Mouse (Mus musculus): Measurements from ENCODE around the gene Cep295nl. TPM values are rescaled to one million over a fixed set of nuclear protein-coding genes. Genes with fewer than 3 reads are reported as not detected.
A peak's percentile ranks its signal among the peaks of the same experiment; 100 is the strongest.

The Cep295nl gene
- polyA plus RNA-seq, 1 experiment: 1.4 TPM

GRCm38 (mm10) chr11:118362971-118363518 lies 20.7 kb upstream of the Cep295nl start:
- TF ChIP-seq MAX (IDR thresholded peaks at IDR 0.05) (peak; percentile 27), FOSL1 (IDR thresholded peaks at IDR 0.05; ENCODE audit: insufficient read depth, low read length, poor library complexity, severe bottlenecking) (no peak), MYOG (IDR thresholded peaks at IDR 0.05; ENCODE audit: control insufficient read depth, extremely low read depth, insufficient read length) (no peak), CTCF (IDR thresholded peaks at IDR 0.05; ENCODE audit: control insufficient read depth, insufficient read depth, insufficient read length) (no peak), CEBPB (IDR thresholded peaks at IDR 0.05; ENCODE audit: low read depth) (peak; percentile 33), USF1 (IDR thresholded peaks at IDR 0.05; ENCODE audit: low read depth) (peak; percentile 61), MYOD1 (IDR thresholded peaks at IDR 0.05; ENCODE audit: control insufficient read depth, insufficient read length, low read depth) (peak; percentile 43)
- H3K79me2 ChIP-seq (ENCODE audit: control insufficient read depth, insufficient read depth): peaks cover 13% of the 10 kb centered on the region
- H3ac ChIP-seq (ENCODE audit: control insufficient read depth, insufficient read length, low read depth): peak overlapping the region; percentile 20
- H3K27me3 ChIP-seq (ENCODE audit: control insufficient read depth, insufficient read depth, insufficient read length): no peaks in the 10 kb centered on the region
- no peaks in the 10 kb centered on the region for H3K36me3 ChIP-seq (ENCODE audit: control insufficient read depth, insufficient read depth)
- no peak overlapping the region for H3K4me3 ChIP-seq (ENCODE audit: insufficient read depth, poor library complexity, severe bottlenecking)
- no peaks in the 10 kb centered on the region for H3K79me3 ChIP-seq (ENCODE audit: low read depth)

- TF ChIP-seq FOSL1 (IDR thresholded peaks at IDR 0.05; ENCODE audit: insufficient read depth, low read length, poor library complexity, severe bottlenecking): no peak
- peak; percentile 37 for TF ChIP-seq CEBPB (IDR thresholded peaks at IDR 0.05; ENCODE audit: low read depth)
- no peaks in the 10 kb centered on the region for H3K27me3 ChIP-seq (ENCODE audit: control insufficient read depth, insufficient read depth, insufficient read length)
- no peaks in the 10 kb centered on the region for H3K36me3 ChIP-seq (ENCODE audit: control insufficient read depth, insufficient read depth)
- no peak overlapping the region for H3K4me3 ChIP-seq (ENCODE audit: insufficient read depth, poor library complexity, severe bottlenecking)
- peaks cover 13% of the 10 kb centered on the region for H3K79me2 ChIP-seq (ENCODE audit: control insufficient read depth, insufficient read depth)
- peak overlapping the region; percentile 38 for H3ac ChIP-seq (ENCODE audit: control insufficient read depth, insufficient read length, low read depth)
- H3K79me3 ChIP-seq (ENCODE audit: low read depth): no peaks in the 10 kb centered on the region
Observed at GRCm38 (mm10) chr11:118362501-118362900, 20.2 kb upstream of the Cep295nl start.

DNA sequence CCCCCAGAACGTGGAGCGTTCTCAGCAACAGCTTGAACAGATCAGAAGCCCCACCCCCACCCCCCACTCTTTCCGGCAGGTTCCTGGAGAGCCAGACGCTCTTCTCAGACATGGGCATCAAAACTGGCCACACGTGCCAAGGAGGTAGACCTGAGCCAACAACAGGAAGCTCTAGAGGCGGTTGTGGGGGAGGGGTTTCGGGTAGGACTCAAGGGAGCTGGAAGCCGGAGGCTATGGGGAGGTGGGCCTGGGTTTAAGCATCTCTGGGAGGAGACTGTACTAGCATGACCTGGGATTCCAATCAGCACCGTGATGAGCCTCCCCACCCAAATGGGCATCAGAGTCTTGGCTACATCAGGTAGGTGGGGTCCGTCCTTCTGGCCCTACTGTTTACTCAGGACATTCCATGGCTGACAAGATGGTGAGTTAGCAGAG lies 18.6 kb upstream of the Cep295nl start:
- Histone ChIP-seq H3K36me3 (ENCODE audit: control insufficient read depth, insufficient read depth) (no peaks in the 10 kb centered on the region), H3ac (ENCODE audit: control insufficient read depth, insufficient read length, low read depth) (no peak overlapping the region), H3K4me3 (ENCODE audit: insufficient read depth, poor library complexity, severe bottlenecking) (no peak overlapping the region), H3K27me3 (ENCODE audit: control insufficient read depth, insufficient read depth, insufficient read length) (no peaks in the 10 kb centered on the region), H3K79me2 (ENCODE audit: control insufficient read depth, insufficient read depth) (peaks cover 13% of the 10 kb centered on the region), H3K79me3 (ENCODE audit: low read depth) (no peaks in the 10 kb centered on the region)
- no peak for TF ChIP-seq FOSL1 (IDR thresholded peaks at IDR 0.05; ENCODE audit: insufficient read depth, low read length, poor library complexity, severe bottlenecking)
- no peak for TF ChIP-seq CEBPB (IDR thresholded peaks at IDR 0.05; ENCODE audit: low read depth)
- TF ChIP-seq MYOD1 (IDR thresholded peaks at IDR 0.05; ENCODE audit: control insufficient read depth, insufficient read length, low read depth): no peak
- no peak for TF ChIP-seq MYOG (IDR thresholded peaks at IDR 0.05; ENCODE audit: control insufficient read depth, extremely low read depth, insufficient read length)
- peak; percentile 43 for TF ChIP-seq MAX (IDR thresholded peaks at IDR 0.05)
- no peak for TF ChIP-seq USF1 (IDR thresholded peaks at IDR 0.05; ENCODE audit: low read depth)

GRCm38 (mm10) chr11:118360491-118360890 lies 18.2 kb upstream of the Cep295nl start:
- Histone ChIP-seq H3K79me3 (ENCODE audit: low read depth) (no peaks in the 10 kb centered on the region), H3ac (ENCODE audit: control insufficient read depth, insufficient read length, low read depth) (no peak overlapping the region), H3K4me3 (ENCODE audit: insufficient read depth, poor library complexity, severe bottlenecking) (no peak overlapping the region), H3K27me3 (ENCODE audit: control insufficient read depth, insufficient read depth, insufficient read length) (no peaks in the 10 kb centered on the region), H3K36me3 (ENCODE audit: control insufficient read depth, insufficient read depth) (no peaks in the 10 kb centered on the region), H3K79me2 (ENCODE audit: control insufficient read depth, insufficient read depth) (peaks cover 14% of the 10 kb centered on the region)
- no peak for TF ChIP-seq CTCF (IDR thresholded peaks at IDR 0.05; ENCODE audit: control insufficient read depth, insufficient read depth, insufficient read length)
- TF ChIP-seq MYOG (IDR thresholded peaks at IDR 0.05; ENCODE audit: control insufficient read depth, extremely low read depth, insufficient read length): no peak
- no peak for TF ChIP-seq CEBPB (IDR thresholded peaks at IDR 0.05; ENCODE audit: low read depth)
- no peak for TF ChIP-seq MYOD1 (IDR thresholded peaks at IDR 0.05; ENCODE audit: control insufficient read depth, insufficient read length, low read depth)
- no peak for TF ChIP-seq FOSL1 (IDR thresholded peaks at IDR 0.05; ENCODE audit: insufficient read depth, low read length, poor library complexity, severe bottlenecking)
- TF ChIP-seq MAX (IDR thresholded peaks at IDR 0.05): no peak
- no peak for TF ChIP-seq USF1 (IDR thresholded peaks at IDR 0.05; ENCODE audit: low read depth)

DNA sequence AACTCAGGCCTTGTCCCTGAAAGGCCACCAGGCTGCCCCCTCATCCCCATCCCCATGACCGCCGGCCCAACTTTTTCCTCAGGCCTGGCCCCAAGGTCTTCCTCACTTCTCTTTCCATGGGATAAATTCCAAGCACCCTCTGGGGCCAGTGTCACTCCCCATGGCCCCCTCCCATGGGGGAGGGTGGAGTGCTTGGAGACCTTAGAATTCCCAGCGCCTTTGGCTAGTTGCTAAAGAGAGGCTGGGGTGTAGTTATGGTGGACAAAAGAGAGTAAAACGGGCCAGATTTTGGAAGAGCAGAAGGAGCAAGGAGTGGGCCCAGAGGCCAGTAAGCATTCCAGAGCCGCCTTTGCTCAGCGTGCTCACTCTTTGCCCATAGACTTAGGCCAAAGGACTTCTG lies 13.3 kb upstream of the Cep295nl start, which contains the start of gene Timp2:
Gene Timp2 (minus strand): TSS at position 101 of the 400 bp plus-strand sequence.
- Histone ChIP-seq H3K79me3 (ENCODE audit: low read depth) (peaks cover 43% of the 10 kb centered on the region), H3K36me3 (ENCODE audit: control insufficient read depth, insufficient read depth) (peaks cover 29% of the 10 kb centered on the region), H3ac (ENCODE audit: control insufficient read depth, insufficient read length, low read depth) (peak within 1 kb of the TSS; percentile 88), H3K4me3 (ENCODE audit: insufficient read depth, poor library complexity, severe bottlenecking) (peak within 1 kb of the TSS; percentile 98), H3K79me2 (ENCODE audit: control insufficient read depth, insufficient read depth) (peaks cover 49% of the 10 kb centered on the region), H3K27me3 (ENCODE audit: control insufficient read depth, insufficient read depth, insufficient read length) (no peaks in the 10 kb centered on the region)
- TF ChIP-seq FOSL1 (IDR thresholded peaks at IDR 0.05; ENCODE audit: insufficient read depth, low read length, poor library complexity, severe bottlenecking) (no peak), CEBPB (IDR thresholded peaks at IDR 0.05; ENCODE audit: low read depth) (no peak), USF1 (IDR thresholded peaks at IDR 0.05; ENCODE audit: low read depth) (no peak), MYOG (IDR thresholded peaks at IDR 0.05; ENCODE audit: control insufficient read depth, extremely low read depth, insufficient read length) (no peak), CTCF (IDR thresholded peaks at IDR 0.05; ENCODE audit: control insufficient read depth, insufficient read depth, insufficient read length) (no peak), MAX (IDR thresholded peaks at IDR 0.05) (no peak), MYOD1 (IDR thresholded peaks at IDR 0.05; ENCODE audit: control insufficient read depth, insufficient read length, low read depth) (no peak)

DNA sequence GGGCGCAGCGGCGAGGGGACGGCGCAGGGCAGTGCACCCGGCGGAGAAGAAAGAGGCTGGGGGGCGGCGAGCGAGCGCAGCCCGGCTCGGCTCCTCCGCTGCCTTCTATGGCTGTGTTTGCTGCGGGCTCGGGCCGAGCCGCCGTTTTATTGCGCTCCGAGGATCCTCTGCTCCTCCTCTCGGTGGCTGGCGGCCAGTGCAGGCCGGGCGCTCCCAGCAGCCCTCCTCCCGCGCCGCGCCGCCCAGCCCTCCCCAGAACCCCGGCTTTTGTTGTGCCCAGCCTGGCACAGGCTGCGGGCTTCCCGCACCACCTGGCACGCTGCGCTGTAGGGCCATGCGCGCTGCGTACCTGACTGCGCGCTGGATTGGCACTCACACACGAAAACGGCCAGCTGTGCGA lies 12.9 kb upstream of the Cep295nl start:
- H3K27me3 ChIP-seq (ENCODE audit: control insufficient read depth, insufficient read depth, insufficient read length): no peaks in the 10 kb centered on the region
- TF ChIP-seq MYOD1 (IDR thresholded peaks at IDR 0.05; ENCODE audit: control insufficient read depth, insufficient read length, low read depth) (no peak), CTCF (IDR thresholded peaks at IDR 0.05; ENCODE audit: control insufficient read depth, insufficient read depth, insufficient read length) (peak; percentile 26)

More for the DNA sequence above, 12.9 kb upstream of the Cep295nl start:
- Histone ChIP-seq H3K79me3 (ENCODE audit: low read depth) (peaks cover 47% of the 10 kb centered on the region), H3K36me3 (ENCODE audit: control insufficient read depth, insufficient read depth) (peaks cover 33% of the 10 kb centered on the region), H3ac (ENCODE audit: control insufficient read depth, insufficient read length, low read depth) (peak overlapping the region; percentile 88), H3K4me3 (ENCODE audit: insufficient read depth, poor library complexity, severe bottlenecking) (peak overlapping the region; percentile 98), H3K79me2 (ENCODE audit: control insufficient read depth, insufficient read depth) (peaks cover 53% of the 10 kb centered on the region)
